8 mouse cellular contexts compared by ENCODE assay signal in genomic region chr6:91877885-91878651, GRCm38 (mm10). TPM values are rescaled to one million over a fixed set of nuclear protein-coding genes. Genes with fewer than 3 reads are reported as not detected.
DNase-seq lines count a peak whose midpoint lies in the region; ATAC-seq lines count a peak whose summit lies in the region.

Ccdc174 (plus strand) TSS chr6:91878053.

- H3K36me3 ChIP-seq in hindbrain, embryonic 15.5 days: peaks cover 18% of the 10 kb centered on the region

- peaks cover 21% of the 10 kb centered on the region for H3K4me1 ChIP-seq in hindbrain, embryonic 15.5 days (replicated peaks)

- H3K27ac ChIP-seq in hindbrain, embryonic 15.5 days (replicated peaks): peak within 1 kb of the TSS; percentile 91

- peak within 1 kb of the TSS; percentile 82 for H3K4me2 ChIP-seq in hindbrain, embryonic 15.5 days

- H3K9me3 ChIP-seq in hindbrain, embryonic 15.5 days: no peaks in the 10 kb centered on the region

- peak; percentile 90 for DNase-seq in T-cell, adult 2 months (ENCODE audit: low spot score)
- peak; percentile 93 to 97 for DNase-seq in cerebellum, postnatal 36 days
- peak; percentile 93 to 97 for DNase-seq in frontal cortex, postnatal 36 days (ENCODE audit: low spot score in 2 of 2)
- peak; percentile 89 for DNase-seq in left cerebral cortex, adult 11 months (ENCODE audit: low spot score)
- DNase-seq in lung, postnatal 4 days: peak; percentile 93 to 94
- peak; percentile 93 for DNase-seq in retina, postnatal 7 days (ENCODE audit: low read depth, low spot score)
- DNase-seq in urinary bladder, adult 2 months (ENCODE audit: low spot score): peak; percentile 70

- H3K4me3 ChIP-seq in hindbrain, embryonic 15.5 days: peak within 1 kb of the TSS; percentile 87

- H3K9ac ChIP-seq in hindbrain, embryonic 15.5 days: peak within 1 kb of the TSS; percentile 89

- under 1% methylated on average over 47 of the region's 47 CpGs for WGBS in hindbrain, embryonic 15.5 days

- no peaks in the 10 kb centered on the region for H3K27me3 ChIP-seq in hindbrain, embryonic 15.5 days

- ATAC-seq in hindbrain, embryonic 15.5 days (ENCODE audit: low FRiP score, low read depth): peak; percentile 95

RNA-seq across cellular contexts. Expression of gene Ccdc174, which starts in this region (rescaled TPM):
- 30.5 and 37.9 TPM in 2 replicates for polyA plus RNA-seq in hindbrain, embryonic 15.5 days (2015; fragmentation: Nextera tagmentation; extraction: Ambion mirVana)
- polyA plus RNA-seq in urinary bladder, adult 2 months (2012; rRNA removed): 13.1 and 14.2 TPM in 2 replicates

Comparison
In these comparisons a context has a peak if more than half of its experiments do, and no peak if none do; other contexts are left out.
1. Peak in every context shown above with its lines: DNase-seq, ATAC-seq, H3K4me3 ChIP-seq and H3K27ac ChIP-seq.